Mouse (Mus musculus): ENCODE measurements around the gene Tax1bp1. TPM values are rescaled to one million over a fixed set of nuclear protein-coding genes. Genes with fewer than 3 reads are reported as not detected.

Tax1bp1 gene
- total RNA-seq, 2 experiments from 2014 or later, result 114 to 118 TPM

GRCm38 (mm10) chr6:52790781-52791180 lies 77.3 kb downstream of the Tax1bp1 start:
- DNase-seq (ENCODE audit: low spot score in 2 of 2), result no peak

DNA sequence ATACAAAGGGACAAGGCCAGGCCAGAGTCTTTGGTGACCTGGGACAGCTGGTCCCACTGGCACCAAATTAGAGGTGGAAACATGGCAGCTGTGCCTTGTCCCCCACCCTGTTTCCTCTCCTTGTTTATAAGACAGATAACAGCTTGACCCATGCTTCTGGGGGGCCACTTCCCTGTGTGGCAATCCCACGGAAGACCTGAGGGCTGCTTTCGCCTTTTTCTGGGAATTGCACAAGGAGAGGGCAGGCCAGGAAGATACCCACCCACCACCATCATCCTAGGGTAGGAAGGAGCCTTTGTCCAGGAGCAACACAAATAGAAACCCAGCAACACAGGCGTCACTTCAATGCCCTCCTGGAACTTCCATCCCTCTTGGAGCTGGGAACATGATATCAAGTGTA lies 78.9 kb downstream of the Tax1bp1 start:
- no peak for DNase-seq (ENCODE audit: low spot score in 2 of 2)
- intact Hi-C loops (cut with DNase I), result no loop called here

More at GRCm38 (mm10) chr6:52790781-52791180, 77.3 kb downstream of the Tax1bp1 start:
- intact Hi-C loops (cut with DNase I), result no loop called here

- intact Hi-C loops (cut with DNase I), result no loop called here
- DNase-seq (ENCODE audit: low spot score in 2 of 2), result no peak
Measured at GRCm38 (mm10) chr6:52795029-52795841, 81.7 kb downstream of the Tax1bp1 start.

DNA sequence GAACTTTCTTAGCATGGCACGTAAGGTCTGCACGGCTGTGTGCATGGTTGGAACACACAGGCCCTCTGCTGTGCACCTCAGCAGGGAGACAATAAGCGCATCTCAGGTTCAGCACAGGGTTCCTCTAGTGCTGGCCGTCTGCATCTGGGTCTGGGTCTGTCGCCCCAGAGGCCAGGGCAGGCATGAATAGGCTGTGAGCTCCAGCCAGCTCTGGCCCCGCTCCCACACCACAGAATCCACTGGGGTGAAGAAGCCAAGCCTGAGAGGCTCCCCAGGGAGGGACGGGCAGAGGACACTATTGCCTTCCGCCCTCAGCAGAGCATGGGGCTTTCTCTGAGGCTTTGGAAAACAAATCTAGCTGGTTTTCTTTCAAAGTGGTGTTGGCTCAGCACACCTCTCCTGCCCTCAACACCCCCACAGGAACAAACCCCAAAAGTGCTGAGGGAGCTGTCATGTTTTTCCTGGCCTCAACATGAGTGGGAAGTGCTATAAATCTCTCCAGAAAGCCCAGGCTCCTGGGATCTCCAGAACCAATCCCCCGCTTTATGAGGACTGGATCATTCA lies 82.6 kb downstream of the Tax1bp1 start:
- intact Hi-C loops (cut with DNase I), result no loop called here
- DNase-seq (ENCODE audit: low spot score in 2 of 2), result no peak

DNA sequence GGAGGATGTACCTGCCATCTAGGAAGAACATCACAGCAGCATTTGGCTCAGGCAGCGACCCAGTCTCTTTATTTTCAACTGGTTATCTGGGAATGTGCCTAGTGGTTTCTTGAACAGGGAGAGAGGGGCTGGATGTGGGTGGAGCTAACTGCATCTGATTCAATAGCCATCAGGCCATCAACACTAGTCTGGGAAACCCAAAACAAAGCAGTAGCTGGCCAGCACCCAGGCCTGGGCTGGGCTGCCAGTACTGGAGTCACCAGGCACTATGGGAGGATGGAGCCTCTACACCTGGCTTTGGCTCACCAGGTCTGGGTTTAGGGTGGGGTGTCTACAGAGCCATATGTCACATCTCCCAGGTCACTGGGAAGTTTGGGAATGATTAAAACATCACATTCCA lies 83.2 kb downstream of the Tax1bp1 start:
- DNase-seq (ENCODE audit: low spot score in 2 of 2), result no peak
- intact Hi-C loops (cut with DNase I), result no loop called here

DNA sequence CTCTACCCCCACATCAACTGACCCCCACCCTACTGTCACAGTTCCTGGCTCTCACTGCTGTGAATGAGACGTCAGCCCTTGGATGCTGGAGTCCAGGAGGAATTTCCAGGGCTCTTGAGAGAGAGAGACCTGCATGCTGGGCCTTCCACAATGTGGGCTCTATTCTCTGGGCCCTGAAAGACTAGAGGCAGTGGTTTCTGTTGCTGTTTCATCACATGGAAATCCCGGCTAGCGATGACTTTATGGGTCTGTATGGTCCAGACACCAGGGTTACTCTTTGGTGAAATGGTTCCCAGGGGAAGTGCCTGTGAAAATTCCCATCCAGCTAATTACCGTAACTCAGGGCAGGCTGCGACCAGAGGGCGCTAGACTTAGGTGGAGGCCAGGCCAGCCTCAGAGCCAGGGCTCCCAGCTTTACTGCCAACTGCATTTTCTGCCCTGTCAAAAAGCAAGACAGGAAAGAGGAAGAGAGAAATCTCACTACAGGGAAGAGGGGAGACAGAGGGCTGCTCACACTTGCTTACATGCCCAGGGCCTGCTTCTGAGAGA lies 83.8 kb downstream of the Tax1bp1 start:
- DNase-seq (ENCODE audit: low spot score in 2 of 2), result no peak
- intact Hi-C loops (cut with DNase I), result no loop called here

DNA sequence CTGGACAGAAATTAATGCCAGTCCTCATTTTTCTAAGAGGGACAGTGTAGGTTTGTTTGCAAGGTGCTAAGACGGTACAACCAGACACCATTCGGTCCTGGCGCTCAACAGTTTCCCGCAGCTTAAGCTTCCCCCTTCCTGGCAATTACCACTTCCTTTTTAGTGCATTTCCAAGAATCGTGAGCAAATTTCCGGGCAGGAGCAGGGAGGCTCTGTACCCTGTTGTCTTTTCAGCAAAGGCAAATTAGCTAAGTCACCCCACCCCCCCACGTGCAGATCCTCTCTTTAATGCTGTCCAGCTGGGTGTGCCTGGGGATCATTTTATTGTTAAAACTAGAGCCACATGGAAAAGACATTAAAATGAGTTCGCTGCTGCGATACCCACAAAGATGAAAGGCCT lies 88.7 kb downstream of the Tax1bp1 start:
- DNase-seq (ENCODE audit: low spot score in 2 of 2), result no peak
- intact Hi-C loops (cut with DNase I), result no loop called here

- no peak for DNase-seq (ENCODE audit: low spot score in 2 of 2)
- intact Hi-C loops (cut with DNase I), result no loop called here
Measured at GRCm38 (mm10) chr6:52805237-52805856, 91.8 kb downstream of the Tax1bp1 start.

Other genes starting within 250 kb of the Tax1bp1 start
- gene Hibadh, start 73.3 kb upstream of the Tax1bp1 start, total RNA-seq (2021), result 10 to 100 TPM; 38.3 to 40.6 TPM